Mouse (Mus musculus): ENCODE results near the gene Map3k4.

GRCm38 (mm10) chr17:12347462-12347861 is 28.9 kb upstream of the Map3k4 start:
- TF ChIP-seq CTCF (IDR thresholded peaks at IDR 0.05; ENCODE audit: borderline replicate concordance, insufficient read depth, low read depth, low read length) (no peak), POLR2A (IDR thresholded peaks at IDR 0.05; ENCODE audit: borderline replicate concordance, insufficient read depth, low read length) (no peak)
